Mouse (Mus musculus): ENCODE data around the gene Isoc2a. TPM values are rescaled to one million over a fixed set of nuclear protein-coding genes. Genes with fewer than 3 reads are reported as not detected.
"Not testable (repeated sequence)": the region's sequence is repeated elsewhere in the genome, so short reads cannot be mapped to it uniquely, and the experiment has no call there.

Isoc2a gene
- total and polyA plus RNA-seq, 2 experiments from 2014 or later: 1.4 to 15.2 TPM

DNA sequence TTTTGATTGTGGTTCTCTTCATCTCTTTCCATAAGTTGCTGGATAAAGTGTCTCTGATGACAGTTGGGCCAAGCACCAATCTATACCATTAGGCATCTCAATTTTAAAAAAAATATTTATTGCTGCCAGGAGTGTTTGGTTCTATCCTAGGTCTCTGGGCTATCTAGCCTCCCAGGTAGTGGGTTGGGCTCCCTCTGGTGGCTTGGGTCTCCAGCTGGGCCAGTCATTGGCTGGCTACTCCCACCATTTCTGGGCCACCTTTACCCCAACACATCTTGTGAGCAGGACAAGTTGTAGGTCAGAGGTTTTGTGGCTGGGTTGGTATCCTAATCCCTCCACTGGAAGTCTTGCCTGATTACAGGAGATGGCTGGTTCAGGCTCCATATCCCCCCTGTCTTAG is 1.2 kb downstream of the Isoc2a start:
- peak overlapping the region; percentile 57; the same call in 1 of the 2 replicates for H3K9ac ChIP-seq (replicated peaks; ENCODE audit: low read depth, low read length)
- DNase-seq (ENCODE audit: low spot score): no peak
- H3K4me2 ChIP-seq (ENCODE audit: low read depth, low read length): peak overlapping the region; percentile 69

DNA sequence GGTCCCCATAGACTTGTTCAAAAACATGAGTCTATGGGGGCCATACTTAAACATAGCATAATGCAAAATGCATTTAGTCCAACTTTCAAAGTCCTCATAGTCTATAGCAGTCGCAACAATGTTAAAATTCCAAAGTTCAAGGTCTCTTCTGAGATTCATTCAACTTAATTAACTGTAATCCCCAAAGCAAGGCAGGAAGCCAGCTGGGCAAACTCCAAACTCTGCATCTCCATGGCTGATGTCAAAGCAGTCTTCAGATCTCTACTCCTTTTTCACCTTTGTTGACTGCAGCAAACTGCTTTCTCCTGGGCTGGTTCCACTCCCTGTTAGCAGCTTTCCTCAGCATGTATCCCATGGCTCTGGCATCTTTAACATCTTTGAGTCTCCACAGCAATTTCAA is 2.1 kb downstream of the Isoc2a start:
- ATAC-seq (ENCODE audit: insufficient read depth, low read depth): not testable (repeated sequence)

More for the DNA sequence above, 1.2 kb downstream of the Isoc2a start:
- Histone ChIP-seq H3K9me3 (replicated peaks; ENCODE audit: control insufficient read depth, low read length) (no peaks in the 10 kb centered on the region), H3K4me1 (ENCODE audit: control insufficient read depth, insufficient read depth) (peaks cover 12% of the 10 kb centered on the region; the same call in 1 of the 2 replicates), H3K36me3 (replicated peaks; ENCODE audit: control insufficient read depth, insufficient read depth, low read length) (no peaks in the 10 kb centered on the region), H3K27ac (ENCODE audit: low read depth) (no peak overlapping the region), H3K4me3 (ENCODE audit: low read depth, low read length) (no peak overlapping the region), H3K27me3 (ENCODE audit: control insufficient read depth, insufficient read depth, low read length) (no peaks in the 10 kb centered on the region)
- TF ChIP-seq CTCF (IDR thresholded peaks at IDR 0.05; ENCODE audit: low read depth) (peak; percentile 26), EP300 (IDR thresholded peaks at IDR 0.05; ENCODE audit: low read depth) (no peak)
- no peak for ATAC-seq (ENCODE audit: insufficient read depth, low read depth)

DNA sequence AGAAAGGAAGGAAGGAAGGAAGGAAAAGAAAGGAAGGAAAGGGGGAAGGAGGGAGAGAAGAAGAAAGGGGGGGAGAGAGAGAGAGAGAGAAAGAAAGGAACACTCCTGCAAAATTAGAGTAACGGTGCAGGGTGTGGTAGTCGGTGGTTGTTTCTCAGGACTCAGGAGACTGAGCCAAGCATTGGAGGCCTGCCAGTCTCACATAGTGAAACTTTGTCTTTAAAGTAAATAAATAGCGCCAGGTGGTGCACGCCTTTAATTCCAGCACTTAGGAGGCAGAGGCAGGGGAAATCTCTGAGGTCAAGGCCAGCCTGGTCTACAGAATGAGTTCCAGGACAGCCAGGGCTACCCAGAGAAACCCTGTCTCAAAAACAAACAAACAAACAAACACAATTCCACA is 9.7 kb downstream of the Isoc2a start:
- no peak overlapping the region for H3K27ac ChIP-seq (ENCODE audit: low read depth)
- H3K4me3 ChIP-seq (ENCODE audit: low read depth, low read length): no peak overlapping the region
- no peaks in the 10 kb centered on the region for H3K9me3 ChIP-seq (replicated peaks; ENCODE audit: control insufficient read depth, low read length)
- no peaks in the 10 kb centered on the region for H3K27me3 ChIP-seq (ENCODE audit: control insufficient read depth, insufficient read depth, low read length)
- H3K9ac ChIP-seq (replicated peaks; ENCODE audit: low read depth, low read length): no peak overlapping the region
- no peak overlapping the region for H3K4me2 ChIP-seq (ENCODE audit: low read depth, low read length)
- H3K36me3 ChIP-seq (replicated peaks; ENCODE audit: control insufficient read depth, insufficient read depth, low read length): 0 out of 2 replicates have a peak, but pooled peaks cover 2% of the 10 kb centered on the region
- TF ChIP-seq CTCF (IDR thresholded peaks at IDR 0.05; ENCODE audit: low read depth): no peak
- no peak for TF ChIP-seq EP300 (IDR thresholded peaks at IDR 0.05; ENCODE audit: low read depth)
- 53% methylated on average over 4 of the region's 4 CpGs for WGBS
- no peaks in the 10 kb centered on the region for H3K4me1 ChIP-seq (ENCODE audit: control insufficient read depth, insufficient read depth)
- no peak for DNase-seq (ENCODE audit: low spot score)
- ATAC-seq (ENCODE audit: insufficient read depth, low read depth): no peak

More for the DNA sequence above, 2.1 kb downstream of the Isoc2a start:
- peaks cover 12% of the 10 kb centered on the region; the same call in 1 of the 2 replicates for H3K4me1 ChIP-seq (ENCODE audit: control insufficient read depth, insufficient read depth)
- H3K9ac ChIP-seq (replicated peaks; ENCODE audit: low read depth, low read length); H3K27ac ChIP-seq (ENCODE audit: low read depth); H3K4me3 ChIP-seq (ENCODE audit: low read depth, low read length); H3K4me2 ChIP-seq (ENCODE audit: low read depth, low read length); H3K36me3 ChIP-seq (replicated peaks; ENCODE audit: control insufficient read depth, insufficient read depth, low read length); H3K9me3 ChIP-seq (replicated peaks; ENCODE audit: control insufficient read depth, low read length); DNase-seq (ENCODE audit: low spot score); H3K27me3 ChIP-seq (ENCODE audit: control insufficient read depth, insufficient read depth, low read length): not testable (repeated sequence)
- WGBS: 81% methylated on average over 1 of the region's 1 CpGs

DNA sequence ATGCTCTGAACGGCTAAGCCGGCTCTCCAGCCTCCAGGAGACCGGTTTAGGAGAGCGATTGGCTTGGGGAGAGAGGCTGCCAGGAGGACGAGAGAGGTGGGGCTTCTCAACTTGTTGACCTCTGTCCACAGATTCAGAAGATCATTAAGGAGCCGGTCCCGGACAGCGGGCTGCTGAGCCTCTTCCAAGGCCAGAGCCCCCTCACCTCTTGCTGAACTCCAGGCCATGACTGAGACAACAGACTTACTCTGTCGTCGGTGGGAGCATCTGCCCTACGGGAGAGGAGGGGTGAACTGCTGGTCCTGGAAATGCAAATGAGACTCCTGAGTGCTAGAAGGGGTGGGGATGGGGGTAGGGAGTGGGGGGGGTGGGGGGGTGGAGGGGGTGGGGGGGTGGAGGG is 18.2 kb downstream of the Isoc2a start:
- Histone ChIP-seq H3K4me1 (ENCODE audit: control insufficient read depth, insufficient read depth) (peaks cover 10% of the 10 kb centered on the region; the same call in 1 of the 2 replicates), H3K4me2 (ENCODE audit: low read depth, low read length) (no peak overlapping the region), H3K36me3 (replicated peaks; ENCODE audit: control insufficient read depth, insufficient read depth, low read length) (0 out of 2 replicates have a peak, but pooled peaks cover 6% of the 10 kb centered on the region), H3K27ac (ENCODE audit: low read depth) (no peak overlapping the region), H3K27me3 (ENCODE audit: control insufficient read depth, insufficient read depth, low read length) (no peaks in the 10 kb centered on the region), H3K9me3 (replicated peaks; ENCODE audit: control insufficient read depth, low read length) (no peaks in the 10 kb centered on the region), H3K9ac (replicated peaks; ENCODE audit: low read depth, low read length) (no peak overlapping the region), H3K4me3 (ENCODE audit: low read depth, low read length) (no peak overlapping the region)
- WGBS: 50% methylated on average over 11 of the region's 11 CpGs
- no peak for ATAC-seq (ENCODE audit: insufficient read depth, low read depth)
- TF ChIP-seq CTCF (IDR thresholded peaks at IDR 0.05; ENCODE audit: low read depth) (no peak), EP300 (IDR thresholded peaks at IDR 0.05; ENCODE audit: low read depth) (no peak)
- no peak for DNase-seq (ENCODE audit: low spot score)

DNA sequence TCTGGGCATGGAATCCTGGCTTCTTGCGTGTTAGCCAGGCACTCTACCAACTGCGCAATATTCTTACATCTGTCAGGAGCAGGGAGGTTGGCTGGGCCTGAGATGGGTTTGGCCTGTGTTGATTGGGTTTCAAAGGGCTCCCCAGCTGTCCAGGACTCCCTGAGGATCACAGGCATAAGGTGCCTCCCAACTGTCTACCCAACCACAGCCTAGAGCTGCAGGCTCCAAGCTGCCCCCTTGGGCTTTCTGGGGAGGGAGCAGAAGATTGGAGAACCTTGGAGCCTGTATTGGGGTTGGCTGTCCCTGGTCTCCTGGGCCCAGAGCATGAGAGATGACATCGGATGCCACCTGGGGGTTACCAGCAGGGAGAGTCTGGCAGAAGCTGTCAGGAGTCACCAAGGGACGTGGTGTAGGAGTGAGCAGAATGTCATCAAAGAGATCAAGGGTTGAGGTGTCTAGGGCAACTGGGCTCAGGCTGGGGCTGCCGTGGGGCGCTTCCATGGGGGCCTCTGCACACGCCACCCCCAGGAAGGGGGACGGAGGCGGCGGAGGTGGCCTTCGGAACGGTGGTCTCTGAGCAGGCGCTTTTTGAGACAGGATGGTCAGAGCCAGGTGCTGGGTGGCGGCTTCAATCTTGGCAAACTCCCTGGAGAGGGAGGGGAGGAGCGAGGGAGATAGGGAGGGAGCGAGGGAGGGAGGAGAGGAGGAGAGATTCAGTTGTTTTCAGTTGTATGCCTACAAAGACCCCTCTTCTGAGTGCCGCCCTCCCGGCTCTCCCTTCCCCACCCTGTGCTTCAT is 22.1 kb downstream of the Isoc2a start:
- WGBS: 23% methylated on average over 16 of the region's 18 CpGs
- Histone ChIP-seq H3K36me3 (replicated peaks; ENCODE audit: control insufficient read depth, insufficient read depth, low read length) (no peaks in the 10 kb centered on the region), H3K4me3 (ENCODE audit: low read depth, low read length) (peak overlapping the region; percentile 30), H3K4me2 (ENCODE audit: low read depth, low read length) (peak overlapping the region; percentile 63), H3K4me1 (ENCODE audit: control insufficient read depth, insufficient read depth) (peaks cover 10% of the 10 kb centered on the region; the same call in 1 of the 2 replicates), H3K9ac (replicated peaks; ENCODE audit: low read depth, low read length) (peak overlapping the region; percentile 38), H3K9me3 (replicated peaks; ENCODE audit: control insufficient read depth, low read length) (no peaks in the 10 kb centered on the region), H3K27me3 (ENCODE audit: control insufficient read depth, insufficient read depth, low read length) (no peaks in the 10 kb centered on the region), H3K27ac (ENCODE audit: low read depth) (peak overlapping the region; percentile 75)
- ATAC-seq (ENCODE audit: insufficient read depth, low read depth): peak; percentile 27; the same call in 1 of the 2 replicates
- DNase-seq (ENCODE audit: low spot score): peak; percentile 39
- no peak for TF ChIP-seq CTCF (IDR thresholded peaks at IDR 0.05; ENCODE audit: low read depth)
- TF ChIP-seq EP300 (IDR thresholded peaks at IDR 0.05; ENCODE audit: low read depth): no peak
